Mouse (Mus musculus) olfactory bulb, adult 2 months (tissue): ENCODE results near the gene Tomm20. TPM values are rescaled to one million over a fixed set of nuclear protein-coding genes. Genes with fewer than 3 reads are reported as not detected.

Experiments used
- H3K27ac ChIP-seq: fragments of 200-500 bp; 2 replicates; pipeline ENCODE4 v1.5.1; 2012; ENCODE audit warnings: low read depth, low read length; ENCODE audit not compliant: insufficient read depth
- H3K4me1 ChIP-seq: fragments of 200-500 bp; 2 replicates; pipeline ENCODE4 v1.6.1; 2012; ENCODE audit warnings: low read length; ENCODE audit not compliant: control insufficient read depth, insufficient read depth
- H3K4me3 ChIP-seq: fragments of 200-500 bp; 2 replicates; pipeline ENCODE4 v1.5.1; 2012; ENCODE audit warnings: mild to moderate bottlenecking, low read depth, low read length, moderate library complexity; ENCODE audit not compliant: insufficient read depth
- CTCF ChIP-seq: fragments of 200-500 bp; IDR thresholded peaks from 2 replicates; pipeline ENCODE4 v1.5.1; 2012; ENCODE audit warnings: low read depth, mild to moderate bottlenecking, low read length, moderate library complexity; ENCODE audit not compliant: insufficient read depth
- POLR2A ChIP-seq: fragments of 200-500 bp; IDR thresholded peaks from 2 replicates; pipeline ENCODE4 v1.6.1; 2012; ENCODE audit warnings: mild to moderate bottlenecking, low read depth, low read length, moderate library complexity; ENCODE audit not compliant: insufficient read depth
- WGBS: fragments of 180-500 bp; shearing (Covaris S2); methylation state at CpG from one replicate; pipeline ENCODE4 v1.1.7; 2018; 5-methylcytosine and 5-hydroxymethylcytosine counted together
- polyA plus RNA-seq: library from polyadenylated mRNA; stranded (reverse); fragments of >200 nt; gene quantifications from 2 replicates; pipeline ENCODE4 v1.2.4, GENCODE M21; 2012; ENCODE audit warnings: low replicate concordance; ENCODE audit not compliant: missing spikeins, insufficient read depth, insufficient read length

Tomm20 gene
- polyA plus RNA-seq, 1 experiment: 518 TPM

GRCm38 (mm10) chr8:126937337-126937736 lies 8.3 kb downstream of the Tomm20 start:
- Histone ChIP-seq H3K4me1 (no peaks in the 10 kb centered on the region), H3K27ac (no peak overlapping the region), H3K4me3 (no peak overlapping the region)
- TF ChIP-seq CTCF: no peak
- TF ChIP-seq POLR2A: no peak
- WGBS: 87% methylated on average over 3 of the region's 3 CpGs

GRCm38 (mm10) chr8:126935932-126936331 lies 9.7 kb downstream of the Tomm20 start:
- Histone ChIP-seq H3K4me1 (no peaks in the 10 kb centered on the region), H3K27ac (no peak overlapping the region), H3K4me3 (no peak overlapping the region)
- TF ChIP-seq CTCF (no peak), POLR2A (no peak)

- 96% methylated on average over 2 of the region's 2 CpGs for WGBS
- Histone ChIP-seq H3K4me1 (no peaks in the 10 kb centered on the region), H3K4me3 (no peak overlapping the region), H3K27ac (no peak overlapping the region)
- TF ChIP-seq CTCF: no peak
- TF ChIP-seq POLR2A: no peak
Observed at GRCm38 (mm10) chr8:126935387-126935786, 10.3 kb downstream of the Tomm20 start.

GRCm38 (mm10) chr8:126932656-126933055 lies 13.0 kb downstream of the Tomm20 start:
- WGBS: 60% methylated on average over 1 of the region's 1 CpGs
- no peak overlapping the region for H3K4me3 ChIP-seq
- H3K27ac ChIP-seq: peak overlapping the region; percentile 40; the same call in 1 of the 2 replicates
- 0 out of 2 replicates have a peak, but pooled peaks cover 2% of the 10 kb centered on the region for H3K4me1 ChIP-seq
- TF ChIP-seq POLR2A (no peak), CTCF (no peak)

GRCm38 (mm10) chr8:126932249-126932648 lies 13.4 kb downstream of the Tomm20 start:
- TF ChIP-seq POLR2A (no peak), CTCF (no peak)
- WGBS: 81% methylated on average over 1 of the region's 1 CpGs
- Histone ChIP-seq H3K27ac (no peak overlapping the region), H3K4me3 (no peak overlapping the region), H3K4me1 (0 out of 2 replicates have a peak, but pooled peaks cover 2% of the 10 kb centered on the region)

GRCm38 (mm10) chr8:126931720-126932119 lies 13.9 kb downstream of the Tomm20 start:
- TF ChIP-seq CTCF (no peak), POLR2A (no peak)
- Histone ChIP-seq H3K27ac (no peak overlapping the region), H3K4me3 (no peak overlapping the region), H3K4me1 (0 out of 2 replicates have a peak, but pooled peaks cover 2% of the 10 kb centered on the region)
- WGBS: 25% methylated on average over 2 of the region's 2 CpGs

- H3K4me3 ChIP-seq: no peak overlapping the region
- H3K27ac ChIP-seq: no peak overlapping the region
- 70% methylated on average over 3 of the region's 3 CpGs for WGBS
- H3K4me1 ChIP-seq: 0 out of 2 replicates have a peak, but pooled peaks cover 2% of the 10 kb centered on the region
- TF ChIP-seq CTCF (no peak; the same call in 1 of the 2 replicates), POLR2A (no peak)
Observed at GRCm38 (mm10) chr8:126929607-126930161, 16.0 kb downstream of the Tomm20 start.

- TF ChIP-seq POLR2A: no peak
- TF ChIP-seq CTCF: no peak
- H3K4me3 ChIP-seq: no peak overlapping the region
- H3K27ac ChIP-seq: no peak overlapping the region
- 0 out of 2 replicates have a peak, but pooled peaks cover 2% of the 10 kb centered on the region for H3K4me1 ChIP-seq
- 83% methylated on average over 10 of the region's 10 CpGs for WGBS
Observed at GRCm38 (mm10) chr8:126928755-126929505, 16.7 kb downstream of the Tomm20 start.

- Histone ChIP-seq H3K4me1 (0 out of 2 replicates have a peak, but pooled peaks cover 2% of the 10 kb centered on the region), H3K27ac (no peak overlapping the region), H3K4me3 (no peak overlapping the region)
- TF ChIP-seq CTCF: no peak
- no peak for TF ChIP-seq POLR2A
Observed at GRCm38 (mm10) chr8:126928028-126928427, 17.6 kb downstream of the Tomm20 start.
